Mouse (Mus musculus) intestine, postnatal 0 days (tissue): ENCODE results near the gene B3gntl1. TPM values are rescaled to one million over a fixed set of nuclear protein-coding genes. Genes with fewer than 3 reads are reported as not detected.

ENCODE experiments used
- ATAC-seq: fragments of 200-750 bp; cut with Nextera tagmentation; 2 replicates; pipeline ENCODE4 v1.8.0; 2017; ENCODE audit warnings: mild to moderate bottlenecking, moderate TSS enrichment, moderate library complexity
- H3K27ac ChIP-seq: fragments of 300-500 bp; sonication (generic); 2 replicates; pipeline ENCODE4 v1.5.1; 2014; ENCODE audit warnings: mild to moderate bottlenecking, low read depth, low read length, moderate library complexity
- H3K27me3 ChIP-seq: fragments of 300-500 bp; sonication (generic); replicated peaks from 2 replicates; pipeline ENCODE4 v1.6.1; 2014; ENCODE audit warnings: low read length, mixed read lengths; ENCODE audit not compliant: control insufficient read depth, insufficient read depth
- H3K36me3 ChIP-seq: fragments of 300-500 bp; sonication (generic); 2 replicates; pipeline ENCODE4 v1.6.1; 2014; ENCODE audit warnings: mild to moderate bottlenecking, moderate library complexity; ENCODE audit not compliant: control insufficient read depth, insufficient read depth
- H3K4me1 ChIP-seq: fragments of 300-500 bp; sonication (generic); replicated peaks from 2 replicates; pipeline ENCODE4 v1.6.1; 2014; ENCODE audit warnings: antibody characterized with exemption, low read length, mixed read lengths; ENCODE audit not compliant: control insufficient read depth, insufficient read depth
- H3K4me2 ChIP-seq: fragments of 300-500 bp; sonication (generic); replicated peaks from 2 replicates; pipeline ENCODE4 v1.6.1; 2014; ENCODE audit warnings: low read depth, mild to moderate bottlenecking, moderate library complexity
- H3K4me3 ChIP-seq: fragments of 300-500 bp; sonication (generic); 2 replicates; pipeline ENCODE4 v1.5.1; 2014; ENCODE audit warnings: low read depth, low read length
- H3K9ac ChIP-seq: fragments of 300-500 bp; sonication (generic); 2 replicates; pipeline ENCODE4 v1.6.1; 2014; ENCODE audit warnings: mild to moderate bottlenecking, low read depth, low read length
- H3K9me3 ChIP-seq: fragments of 300-500 bp; sonication (generic); 2 replicates; pipeline ENCODE4 v1.6.1; 2016; ENCODE audit warnings: mixed run types; ENCODE audit not compliant: control insufficient read depth
- CTCF ChIP-seq: sonication (generic); IDR thresholded peaks from 2 replicates; pipeline ENCODE4 v1.5.1; 2016; ENCODE audit warnings: low read depth, mild to moderate bottlenecking, control low read depth, antibody characterized with exemption, moderate library complexity
- WGBS: fragments of 180-500 bp; shearing (Covaris S2); extraction: QIAGEN DNeasy Blood & Tissue Kit; methylation state at CpG from one replicate; pipeline ENCODE4 v1.1.7; 2014; 5-methylcytosine and 5-hydroxymethylcytosine counted together
- polyA plus RNA-seq: library from polyadenylated mRNA; unstranded; fragments of >200 nt; fragmentation: Nextera tagmentation; extraction: Ambion mirVana; gene quantifications from 2 replicates; pipeline ENCODE4 v1.2.1, GENCODE M21; 2015

B3gntl1 gene
- 3.2 and 3.7 TPM in 2 replicates for polyA plus RNA-seq

DNA sequence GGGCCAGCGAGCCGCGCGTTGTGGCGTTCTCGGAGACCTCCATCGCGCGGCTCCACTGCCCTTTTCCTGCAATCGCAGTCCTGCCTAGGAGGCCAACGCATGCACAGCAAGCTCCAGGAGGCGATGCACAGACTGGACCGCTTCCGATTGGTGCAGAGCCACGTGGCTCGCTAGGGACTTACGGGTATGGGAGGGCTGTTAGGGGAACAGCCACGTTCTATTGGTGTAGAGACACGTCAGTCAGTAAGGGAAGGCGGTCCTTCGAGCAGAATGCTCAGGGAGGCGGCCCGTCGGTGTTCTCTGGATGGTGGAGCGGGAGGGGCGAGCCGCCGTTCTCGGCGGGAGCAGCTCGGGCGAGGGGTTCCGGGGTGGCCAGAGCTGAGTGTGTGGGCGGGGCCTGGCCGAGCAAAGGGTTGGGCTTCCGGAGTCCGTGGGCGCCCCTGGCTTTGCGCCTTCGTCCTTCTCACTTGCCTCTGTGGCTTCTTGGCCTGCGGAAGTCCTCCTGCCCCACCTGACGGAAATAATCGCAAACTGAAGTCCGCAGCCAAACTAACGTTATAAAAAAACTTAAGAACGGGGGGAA is at the start of gene B3gntl1:
TSS of gene B3gntl1 (minus strand) at position 164 of the 583 bp plus-strand sequence.
- WGBS: under 1% methylated on average over 46 of the region's 46 CpGs
- H3K4me2 ChIP-seq: peak within 1 kb of the TSS; percentile 87
- H3K9ac ChIP-seq: peak within 1 kb of the TSS; percentile 48
- H3K27me3 ChIP-seq: no peaks in the 10 kb centered on the region
- H3K27ac ChIP-seq: peak within 1 kb of the TSS; percentile 81
- H3K9me3 ChIP-seq: no peaks in the 10 kb centered on the region
- peak; percentile 58 for TF ChIP-seq CTCF
- peaks cover 6% of the 10 kb centered on the region; the same call in 1 of the 2 replicates for H3K4me1 ChIP-seq
- H3K4me3 ChIP-seq: peak within 1 kb of the TSS; percentile 59
- H3K36me3 ChIP-seq: peaks cover 7% of the 10 kb centered on the region; the same call in 1 of the 2 replicates
- peak; percentile 100 for ATAC-seq

GRCm38 (mm10) chr11:121722434-121722833 is 49.5 kb upstream of the B3gntl1 start:
- WGBS: 76% methylated on average over 2 of the region's 2 CpGs
- no peak overlapping the region for H3K4me2 ChIP-seq
- H3K9ac ChIP-seq: no peak overlapping the region
- no peak for TF ChIP-seq CTCF
- H3K36me3 ChIP-seq: peaks cover 8% of the 10 kb centered on the region; the same call in 1 of the 2 replicates
- ATAC-seq: no peak
- no peak overlapping the region for H3K27ac ChIP-seq
- H3K4me3 ChIP-seq: no peak overlapping the region
- no peaks in the 10 kb centered on the region for H3K9me3 ChIP-seq
- H3K27me3 ChIP-seq: no peaks in the 10 kb centered on the region
- H3K4me1 ChIP-seq: peaks cover 7% of the 10 kb centered on the region

GRCm38 (mm10) chr11:121720752-121721151 is 47.8 kb upstream of the B3gntl1 start:
- Histone ChIP-seq H3K27ac (no peak overlapping the region), H3K4me2 (no peak overlapping the region), H3K4me1 (peaks cover 7% of the 10 kb centered on the region), H3K9ac (no peak overlapping the region), H3K4me3 (no peak overlapping the region), H3K27me3 (no peaks in the 10 kb centered on the region), H3K9me3 (no peaks in the 10 kb centered on the region), H3K36me3 (peaks cover 25% of the 10 kb centered on the region; the same call in 1 of the 2 replicates)
- no peak for TF ChIP-seq CTCF
- WGBS: 63% methylated on average over 3 of the region's 3 CpGs
- ATAC-seq: no peak

- peak; percentile 13; the same call in 1 of the 2 replicates for ATAC-seq
- Histone ChIP-seq H3K4me2 (no peak overlapping the region), H3K9me3 (no peaks in the 10 kb centered on the region), H3K27ac (no peak overlapping the region; the same call in 1 of the 2 replicates), H3K4me3 (no peak overlapping the region), H3K9ac (no peak overlapping the region), H3K36me3 (peaks cover 33% of the 10 kb centered on the region; the same call in 1 of the 2 replicates), H3K27me3 (no peaks in the 10 kb centered on the region), H3K4me1 (peaks cover 17% of the 10 kb centered on the region)
- WGBS: 35% methylated on average over 6 of the region's 6 CpGs
- TF ChIP-seq CTCF: no peak
These were observed 44.8 kb upstream of the B3gntl1 start for GRCm38 (mm10) chr11:121717724-121718123.

DNA sequence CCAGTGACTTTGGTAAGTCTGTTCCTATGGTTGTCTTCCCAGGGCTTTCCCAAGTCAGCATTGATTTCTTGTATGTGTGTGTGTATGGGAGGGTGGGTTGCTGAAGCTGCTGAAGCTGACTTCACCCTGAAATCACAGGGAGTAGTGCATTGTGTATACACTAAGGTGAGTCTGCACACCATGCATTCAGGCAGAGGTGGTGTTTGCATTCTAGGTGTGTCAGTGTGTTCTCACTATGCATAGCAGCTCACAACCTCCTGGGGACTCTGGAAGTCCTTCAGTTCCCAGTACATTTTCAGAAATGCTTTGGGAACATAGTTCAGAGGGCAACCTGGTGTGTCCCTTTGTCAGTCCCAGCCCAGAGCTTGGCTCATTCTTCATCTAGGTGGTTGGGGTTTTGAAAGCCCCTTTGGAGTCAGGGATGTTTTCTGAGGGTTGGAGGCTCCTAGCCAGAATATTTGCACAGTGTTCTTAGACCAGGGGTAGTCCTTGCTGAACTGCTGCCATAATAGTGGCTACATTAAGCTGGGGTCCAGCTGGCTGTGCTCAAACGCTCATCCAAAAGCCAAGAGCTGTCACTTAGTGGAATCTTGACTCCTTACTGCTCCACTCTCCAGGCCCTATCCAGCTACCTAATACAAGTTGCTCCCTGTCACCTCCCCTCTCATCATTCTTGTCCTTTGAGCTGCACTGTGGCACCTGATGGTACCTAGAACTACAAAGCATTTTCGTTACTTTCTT is 42.0 kb upstream of the B3gntl1 start:
- Histone ChIP-seq H3K27ac (no peak overlapping the region), H3K9me3 (no peaks in the 10 kb centered on the region), H3K4me1 (peaks cover 24% of the 10 kb centered on the region), H3K36me3 (peaks cover 48% of the 10 kb centered on the region; the same call in 1 of the 2 replicates), H3K9ac (no peak overlapping the region), H3K4me3 (no peak overlapping the region), H3K4me2 (no peak overlapping the region), H3K27me3 (no peaks in the 10 kb centered on the region)
- no peak for ATAC-seq
- 75% methylated on average over 2 of the region's 2 CpGs for WGBS
- TF ChIP-seq CTCF: no peak

DNA sequence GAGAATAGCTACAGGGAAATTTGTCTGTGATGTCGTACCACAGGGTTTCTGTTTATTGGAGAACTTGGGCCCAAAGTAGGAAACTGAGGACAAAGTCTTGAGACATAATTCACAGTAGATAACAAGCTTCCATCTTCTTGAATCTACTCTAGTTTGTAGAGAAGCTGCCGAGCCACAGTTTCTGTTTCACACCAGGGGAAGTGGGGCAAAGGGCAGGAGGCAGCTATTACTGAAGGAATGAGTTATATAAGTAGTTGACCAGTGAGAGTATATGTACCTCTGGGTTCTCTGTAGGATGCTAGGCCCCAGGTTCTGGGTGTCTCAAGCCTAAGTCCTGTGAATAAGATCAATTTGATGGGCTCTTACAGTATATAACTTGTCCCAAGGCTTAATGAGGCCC is 40.6 kb upstream of the B3gntl1 start:
- H3K9me3 ChIP-seq: no peaks in the 10 kb centered on the region
- no peaks in the 10 kb centered on the region for H3K27me3 ChIP-seq
- no peak for TF ChIP-seq CTCF
- no peak overlapping the region for H3K4me3 ChIP-seq
- H3K4me1 ChIP-seq: peaks cover 17% of the 10 kb centered on the region
- H3K9ac ChIP-seq: no peak overlapping the region
- peak overlapping the region; percentile 30 for H3K4me2 ChIP-seq
- ATAC-seq: peak; percentile 62
- peaks cover 48% of the 10 kb centered on the region; the same call in 1 of the 2 replicates for H3K36me3 ChIP-seq
- WGBS: 34% methylated on average over 2 of the region's 2 CpGs
- peak overlapping the region; percentile 86 for H3K27ac ChIP-seq
